Comparison of ENCODE assay signal across 15 mouse cellular contexts in the genomic region with DNA sequence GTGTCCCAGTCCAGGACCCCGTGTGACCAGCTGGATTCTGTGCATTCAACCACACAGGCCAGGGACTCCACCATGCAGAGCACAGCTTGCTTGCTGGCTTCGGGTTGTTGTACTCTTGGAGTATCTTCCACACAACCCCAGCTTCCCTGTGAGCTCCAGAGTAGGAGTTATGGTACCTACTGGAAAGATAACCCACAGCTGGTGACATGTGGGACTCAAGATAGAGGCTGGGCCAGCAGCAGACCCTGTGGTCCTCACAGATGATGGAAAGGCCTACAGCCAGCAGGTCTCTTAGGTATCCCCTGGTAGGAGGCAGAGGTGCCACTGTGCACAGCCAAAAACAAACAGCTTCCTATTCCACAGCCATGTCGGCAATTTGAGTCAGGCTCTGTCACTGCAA. TPM values are rescaled to one million over a fixed set of nuclear protein-coding genes. Genes with fewer than 3 reads are reported as not detected.
DNase-seq lines count a peak whose midpoint lies in the region; ATAC-seq and TF ChIP-seq lines count a peak whose summit lies in the region.
"Had no signal": no experiment of that assay in that cellular context is flagged by ENCODE, and none has a peak within 500 bp of the region (broad histone marks: within the 10 kb centered on the region; RNA-seq: fewer than 3 reads in every experiment).

No protein-coding gene starts in this region.

- H3K9me3 ChIP-seq in heart, embryonic 10.5 days = no peaks in the 10 kb centered on the region
- H3K9me3 ChIP-seq: hindbrain, embryonic 13.5 days had no signal

- no peak for TF ChIP-seq POLR2A in kidney, adult 2 months (IDR thresholded peaks at IDR 0.05; ENCODE audit: low read depth, low read length)
- TF ChIP-seq POLR2A in thymus, adult 2 months (IDR thresholded peaks at IDR 0.05; ENCODE audit: control insufficient read depth, extremely low read depth, insufficient read depth, low read length, poor library complexity) = no peak

- ATAC-seq in megakaryocyte-erythroid progenitor cell, adult 5-6 weeks (replicated peaks; ENCODE audit: low FRiP score, low TSS enrichment, poor library complexity, severe bottlenecking) = peak; percentile 24
- ATAC-seq: intestine, postnatal 0 days; midbrain, embryonic 16.5 days; Patski had no signal

- DNase-seq in heart, embryonic 10.5 days (ENCODE audit: low spot score) = no peak
- no peak for DNase-seq in heart, postnatal 25 days (ENCODE audit: low spot score)
- DNase-seq in kidney, adult 2 months = no peak
- no peak for DNase-seq in kidney, postnatal 10 days
- no peak for DNase-seq in thymus, adult 2 months
- no peak for DNase-seq in thymus, adult 18-20 months
- no peak for DNase-seq in spleen, postnatal 10 days (ENCODE audit: low spot score in 2 of 2)
- DNase-seq: cerebellum, postnatal 14 days; gastrocnemius, postnatal 14 days; right cerebral cortex, postnatal 25 days had no signal

- 68% methylated on average over 3 of the region's 3 CpGs for WGBS in heart, embryonic 10.5 days
- WGBS in kidney, adult 2 months = 73% methylated on average over 3 of the region's 3 CpGs
- WGBS in thymus, adult 2 months = 26% methylated on average over 3 of the region's 3 CpGs

- H3K27ac ChIP-seq in heart, embryonic 10.5 days = peak overlapping the region; percentile 17; the same call in 1 of the 2 replicates
- H3K27ac ChIP-seq in kidney, adult 2 months (ENCODE audit: insufficient read depth, low read depth, low read length) = peak overlapping the region; percentile 18
- H3K27ac ChIP-seq in thymus, adult 2 months (ENCODE audit: control insufficient read depth, insufficient read depth, low read length) = peak overlapping the region; percentile 91

- intact Hi-C loops in heart, postnatal 25 days (cut with DNase I) = no loop called here

- peaks cover 62% of the 10 kb centered on the region for H3K27me3 ChIP-seq in heart, embryonic 10.5 days (ENCODE audit: insufficient read depth, poor library complexity, severe bottlenecking)
- no peaks in the 10 kb centered on the region for H3K27me3 ChIP-seq in kidney, adult 2 months (replicated peaks; ENCODE audit: control insufficient read depth, insufficient read depth, low read length)
- H3K27me3 ChIP-seq in thymus, adult 2 months (ENCODE audit: control insufficient read depth, insufficient read depth, low read length) = no peaks in the 10 kb centered on the region

- H3K4me1 ChIP-seq in heart, embryonic 10.5 days = peaks cover 41% of the 10 kb centered on the region
- no peaks in the 10 kb centered on the region for H3K4me1 ChIP-seq in kidney, adult 2 months (ENCODE audit: control insufficient read depth, insufficient read depth, low read length)
- peaks cover 90% of the 10 kb centered on the region for H3K4me1 ChIP-seq in thymus, adult 2 months (replicated peaks; ENCODE audit: control insufficient read depth, insufficient read depth, low read length)

- no peak overlapping the region for H3K4me3 ChIP-seq in heart, embryonic 10.5 days
- H3K4me3 ChIP-seq in kidney, adult 2 months (ENCODE audit: insufficient read depth, low read depth, low read length) = no peak overlapping the region
- no peak overlapping the region for H3K4me3 ChIP-seq in thymus, adult 2 months (ENCODE audit: control insufficient read depth, insufficient read depth, low read length)
- H3K4me3 ChIP-seq: hindbrain, embryonic 13.5 days had no signal

- H3K36me3 ChIP-seq in heart, embryonic 10.5 days = no peaks in the 10 kb centered on the region
- H3K36me3 ChIP-seq in kidney, adult 2 months (ENCODE audit: control insufficient read depth, insufficient read depth, low read length) = no peaks in the 10 kb centered on the region
- no peaks in the 10 kb centered on the region for H3K36me3 ChIP-seq in thymus, adult 2 months (ENCODE audit: control insufficient read depth, insufficient read depth, low read length)
- H3K36me3 ChIP-seq: hindbrain, embryonic 13.5 days had no signal

- no peak for TF ChIP-seq CTCF in kidney, adult 2 months (conservative IDR thresholded peaks at IDR 0.05; ENCODE audit: insufficient read depth, insufficient read length, low read depth, low read length)
- TF ChIP-seq CTCF in thymus, adult 2 months (IDR thresholded peaks at IDR 0.05; ENCODE audit: borderline replicate concordance, control insufficient read depth, extremely low read depth, insufficient read depth, low read length, poor library complexity) = no peak

RNA-seq across cellular contexts. Expression of gene Cbfa2t3, which starts 12.6 kb away (rescaled TPM):
- 3.8 and 5.5 TPM in 2 replicates for polyA plus RNA-seq in heart, embryonic 10.5 days (2016; fragmentation: Nextera tagmentation; extraction: Ambion mirVana)
- 10 to 100 TPM; 18.5 to 25.3 TPM for total RNA-seq in heart, postnatal 25 days (2021)
- 5.5 and 6.7 TPM in 2 replicates for polyA plus RNA-seq in kidney, adult 2 months (2012; rRNA removed)
- 62.3 and 76.8 TPM in 2 replicates for polyA plus RNA-seq in thymus, adult 2 months (2012; rRNA removed)
- 78.3 and 79.6 TPM in 2 replicates for total RNA-seq in megakaryocyte-erythroid progenitor cell, adult 5-6 weeks (2014; fragmentation: Nextera tagmentation)
- 7.8 and 15.4 TPM in 2 replicates for total RNA-seq in megakaryocyte-erythroid progenitor cell, adult 5-6 weeks (2017)

Comparison
In these comparisons a context has a peak if more than half of its experiments do, and no peak if none do; other contexts are left out.
1. H3K27ac ChIP-seq: peak in every context shown above with its lines; median percentile 91 in thymus, adult 2 months; 18 in kidney, adult 2 months; 17 in heart, embryonic 10.5 days.